Mouse (Mus musculus) fat pad, adult 2 months (tissue): Measurements from ENCODE around the gene Agap2.
"Not testable (repeated sequence)": the region's sequence is repeated elsewhere in the genome, so short reads cannot be mapped to it uniquely, and the experiment has no call there.

Experiments used
- DNase-seq: peaks from one replicate; pipeline ENCODE4 v3.0.0-alpha.2; 2011; ENCODE audit warnings: low read depth, low spot score; ENCODE audit errors: extremely low read depth

Gene Agap2

DNA sequence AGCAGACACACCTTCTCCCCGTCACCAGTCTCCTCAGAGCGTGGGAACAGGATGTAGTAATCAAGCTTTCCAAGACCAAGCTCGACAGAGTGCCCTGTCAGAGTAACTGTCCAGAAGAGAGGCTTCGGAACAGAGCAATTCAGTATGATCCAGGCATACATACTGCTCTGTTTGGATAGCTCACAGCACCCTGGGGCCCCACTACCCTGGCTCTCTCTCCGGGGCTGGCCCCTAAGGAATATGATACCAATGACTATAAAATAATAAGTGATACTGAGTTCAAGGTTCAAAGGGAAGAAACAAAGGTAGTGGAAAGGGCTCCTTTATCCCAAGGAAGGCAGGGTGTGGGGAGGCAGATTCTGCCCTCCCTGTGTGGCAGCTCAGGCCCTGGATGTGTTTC, 57.4 kb downstream of the Agap2 start:
- no peak for DNase-seq

DNA sequence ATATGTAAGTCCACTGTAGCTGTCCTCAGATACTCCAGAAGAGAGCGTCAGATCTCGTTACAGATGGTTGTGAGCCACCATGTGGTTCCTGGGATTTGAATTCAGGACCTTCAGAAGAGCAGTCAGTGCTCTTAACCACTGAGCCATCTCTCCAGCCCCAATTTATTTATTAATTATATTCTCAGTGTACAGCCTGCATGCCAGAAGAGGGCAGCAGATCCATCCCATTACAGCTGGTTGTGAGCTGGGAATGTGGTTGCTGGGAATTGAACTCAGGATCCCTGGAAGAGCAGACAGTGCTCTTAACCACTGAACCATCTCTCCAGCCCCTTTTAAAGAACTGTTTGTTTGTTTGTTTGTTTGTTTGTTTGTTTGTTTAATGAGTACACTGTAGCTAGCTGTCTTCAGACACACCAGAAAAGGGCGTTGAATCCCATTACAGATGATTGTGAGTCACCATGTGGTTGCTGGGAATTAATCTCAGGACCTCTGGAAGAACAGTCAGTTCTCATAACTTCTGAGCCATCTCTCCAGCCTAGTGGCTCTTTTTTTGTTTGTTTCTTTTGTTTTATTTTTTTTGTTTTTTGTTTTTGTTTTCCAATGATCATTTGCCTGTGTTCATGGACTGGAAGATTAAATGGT, 59.4 kb downstream of the Agap2 start:
- not testable (repeated sequence) for DNase-seq

DNA sequence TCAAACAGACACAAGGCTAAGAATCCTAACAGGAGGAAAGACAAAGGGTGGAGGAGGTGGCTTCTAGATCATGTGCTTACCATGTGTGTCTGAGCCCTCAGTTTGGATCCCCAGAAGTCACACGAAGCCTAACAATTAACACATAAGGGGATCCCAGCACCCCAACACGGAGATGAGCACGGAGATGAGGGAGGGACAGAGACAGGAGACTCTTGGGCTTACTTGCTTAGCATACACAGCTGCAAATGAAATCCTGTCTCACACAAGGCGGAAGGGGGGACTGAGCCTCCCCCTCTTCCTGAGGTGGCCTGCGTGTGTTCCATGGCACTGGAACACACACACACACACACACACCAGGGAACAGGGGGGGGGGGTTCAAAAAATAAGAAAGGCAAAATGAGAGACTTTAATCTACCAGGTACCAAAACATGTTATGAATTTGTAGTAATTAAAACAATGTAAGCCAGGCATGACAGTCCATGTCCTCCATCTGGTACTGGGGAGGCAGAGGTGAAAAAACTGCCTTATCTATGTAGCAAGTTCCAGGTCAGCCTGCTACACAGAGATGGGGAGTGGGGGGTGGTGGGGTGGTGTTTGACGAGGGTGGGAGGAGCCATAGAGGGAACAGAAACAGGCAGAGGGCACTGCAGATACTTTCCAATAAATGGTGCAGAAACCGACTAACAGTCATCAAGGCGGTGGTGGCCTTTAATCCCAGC, 60.2 kb downstream of the Agap2 start:
- no peak for DNase-seq

DNA sequence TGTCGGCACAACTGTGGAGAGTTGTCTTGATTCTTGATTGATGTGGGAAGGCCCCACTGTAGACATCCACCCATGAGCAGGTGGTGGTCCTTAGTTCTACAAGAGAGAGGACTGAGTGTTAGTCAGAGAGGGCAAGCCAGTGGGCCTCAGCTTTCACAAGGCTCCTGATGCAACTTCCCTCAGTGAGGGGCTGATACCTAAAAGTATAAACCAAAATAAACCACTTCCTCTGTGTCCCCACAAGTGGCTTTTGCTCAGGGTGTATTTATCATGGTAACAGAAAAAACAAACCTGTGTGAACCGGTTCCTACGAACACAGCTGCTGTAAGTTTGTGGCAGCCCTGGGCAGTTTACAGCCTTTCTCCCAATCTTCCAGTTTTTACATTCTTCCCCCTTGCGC, 61.4 kb downstream of the Agap2 start:
- no peak for DNase-seq

DNA sequence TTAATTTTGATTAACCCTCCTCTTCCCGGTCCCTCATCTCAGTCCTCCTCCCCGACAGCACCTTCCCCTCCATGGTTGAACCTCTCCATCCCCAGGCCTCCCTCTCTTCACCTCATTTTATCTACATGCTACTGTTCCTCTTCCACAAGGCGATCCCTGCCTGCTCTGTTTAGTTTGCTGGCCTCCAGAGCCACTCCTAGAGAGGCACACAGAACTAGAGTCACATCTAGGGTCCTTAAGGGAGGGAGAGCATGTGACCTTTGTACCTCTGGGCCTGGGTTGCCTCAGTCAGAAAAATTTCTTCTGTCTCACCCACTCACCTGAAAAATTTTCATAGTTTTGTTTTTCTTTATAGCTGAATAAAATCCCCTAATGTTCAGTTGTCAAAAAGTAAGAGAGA, 62.8 kb downstream of the Agap2 start:
- DNase-seq = no peak

DNA sequence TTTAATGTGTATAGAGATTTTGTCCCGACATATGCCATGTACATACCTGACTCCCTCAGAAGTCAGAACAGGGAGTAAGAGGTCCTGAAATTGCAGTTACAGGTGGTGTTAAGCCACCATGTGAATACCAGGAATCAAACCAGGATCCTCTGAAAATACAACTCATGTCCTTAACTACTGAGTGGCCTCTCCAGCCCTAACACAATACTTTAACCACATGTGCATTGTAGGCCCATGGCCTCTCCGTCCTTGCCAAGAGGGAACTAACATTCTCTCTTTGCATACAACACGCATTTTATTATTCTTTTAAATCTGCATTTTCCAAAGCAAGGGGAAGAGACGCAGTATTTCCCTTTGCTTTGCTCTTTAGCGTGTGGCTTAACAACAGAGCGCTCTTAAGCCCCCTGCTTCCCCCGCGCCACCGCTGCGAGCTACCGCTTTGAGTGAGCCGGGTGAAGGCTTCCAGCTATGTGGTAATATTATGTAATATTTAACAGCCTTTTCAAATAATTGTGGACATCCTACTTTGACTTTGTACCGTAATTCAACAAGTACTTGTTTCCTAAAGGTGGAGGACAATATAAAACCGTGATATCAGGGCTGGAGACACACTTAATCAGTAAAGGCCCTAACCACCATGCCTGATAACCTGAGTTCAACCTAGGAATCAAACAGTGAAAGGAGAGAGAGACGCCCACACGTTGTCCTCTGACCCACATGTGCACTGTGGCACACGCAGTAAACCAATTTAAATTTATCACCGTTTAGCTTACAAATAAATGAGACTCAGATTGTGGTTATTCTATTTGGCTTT, 63.5 kb downstream of the Agap2 start:
- no peak for DNase-seq

DNA sequence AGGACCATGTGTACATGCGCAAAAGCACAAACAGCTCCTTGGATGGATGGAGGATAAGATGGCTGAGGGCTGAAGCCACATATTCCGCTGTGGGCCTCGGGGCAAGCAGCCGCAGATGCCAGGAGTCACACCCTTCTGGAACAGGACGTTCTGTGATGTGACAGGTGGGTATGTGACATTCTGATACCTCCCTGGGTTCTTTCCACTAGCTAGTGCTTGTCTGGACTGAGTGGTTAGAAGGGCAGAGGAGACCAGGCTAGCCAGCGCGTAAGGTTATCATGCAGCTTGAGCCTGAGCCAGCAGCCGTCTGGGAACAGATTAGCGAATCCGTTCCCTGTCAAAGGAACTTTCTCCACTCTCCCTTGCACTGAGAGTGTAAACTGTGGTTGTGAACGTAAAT, 65.9 kb downstream of the Agap2 start:
- DNase-seq = no peak

DNA sequence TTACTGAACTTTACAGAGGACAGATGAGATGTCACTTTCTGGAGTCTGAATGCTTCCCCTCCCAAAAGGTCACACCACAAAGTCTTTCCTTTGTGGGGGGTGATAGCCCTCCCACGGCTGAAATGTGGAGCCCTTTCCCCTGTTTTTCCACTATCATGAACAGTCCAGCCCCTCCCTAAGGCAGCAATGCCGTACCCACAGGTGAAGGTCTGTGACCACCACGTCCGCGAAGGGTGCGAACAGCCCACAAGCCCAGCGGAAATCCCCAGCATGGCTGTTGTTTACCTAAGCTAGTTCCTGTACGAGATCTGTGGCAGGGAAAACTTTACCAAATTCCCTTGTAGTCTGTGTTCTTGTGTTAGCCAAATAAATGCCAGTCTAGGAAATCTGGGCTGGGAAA, 66.4 kb downstream of the Agap2 start:
- no peak for DNase-seq
